Mouse (Mus musculus) spleen, postnatal 14 days (tissue): Measurements from ENCODE around the gene Hsp90ab1.
A peak's percentile ranks its signal among the peaks of the same experiment; 100 is the strongest.

Experiments
- DNase-seq, 2 experiments: peaks; one replicate each; pipeline ENCODE4 v3.0.0; 2021 to 2022; ENCODE audit warnings: low spot score in 2 of 2

The Hsp90ab1 gene

DNA sequence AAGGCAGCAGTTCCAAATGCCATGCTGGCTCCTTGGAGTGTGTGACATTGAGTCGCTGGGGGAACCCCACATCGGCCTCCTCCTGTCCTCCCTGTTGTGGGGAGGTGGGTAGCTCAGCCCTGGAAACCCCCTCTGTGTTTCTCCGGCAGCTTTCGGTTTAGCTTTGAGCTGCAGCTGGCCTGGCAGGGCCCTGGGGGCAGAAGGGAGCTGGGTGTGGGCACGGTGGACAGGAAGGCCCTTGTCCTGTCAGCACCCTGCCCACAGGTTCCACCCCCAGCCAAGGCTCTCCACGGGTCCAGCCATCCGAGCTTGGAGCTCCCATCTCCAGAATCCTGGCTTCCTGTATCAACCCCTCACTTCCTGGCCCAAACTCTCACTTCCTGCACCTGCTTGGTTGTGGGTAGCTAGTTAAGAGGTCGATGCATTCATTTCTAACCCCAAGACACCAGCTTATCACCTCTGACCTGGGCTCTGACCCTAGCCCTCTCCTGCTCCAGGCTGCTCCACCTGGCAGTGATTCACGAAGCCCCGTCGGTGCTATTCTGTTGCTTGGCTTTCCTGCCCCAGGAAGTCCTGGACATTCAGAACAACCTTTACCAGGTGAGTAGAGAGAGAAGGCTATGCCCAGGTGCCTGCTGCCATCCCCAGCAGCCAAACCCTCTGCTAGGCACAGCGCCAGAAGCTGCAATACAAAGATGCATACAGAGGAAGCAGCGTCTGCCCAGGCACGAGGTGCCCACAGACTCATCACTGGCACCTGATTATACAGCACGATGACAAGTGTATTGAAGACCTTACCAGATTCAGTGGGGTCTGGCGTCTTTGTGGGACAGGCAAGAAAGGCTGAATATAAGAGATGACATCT lies 14.8 kb downstream of the Hsp90ab1 start:
- DNase-seq: no peak

DNA sequence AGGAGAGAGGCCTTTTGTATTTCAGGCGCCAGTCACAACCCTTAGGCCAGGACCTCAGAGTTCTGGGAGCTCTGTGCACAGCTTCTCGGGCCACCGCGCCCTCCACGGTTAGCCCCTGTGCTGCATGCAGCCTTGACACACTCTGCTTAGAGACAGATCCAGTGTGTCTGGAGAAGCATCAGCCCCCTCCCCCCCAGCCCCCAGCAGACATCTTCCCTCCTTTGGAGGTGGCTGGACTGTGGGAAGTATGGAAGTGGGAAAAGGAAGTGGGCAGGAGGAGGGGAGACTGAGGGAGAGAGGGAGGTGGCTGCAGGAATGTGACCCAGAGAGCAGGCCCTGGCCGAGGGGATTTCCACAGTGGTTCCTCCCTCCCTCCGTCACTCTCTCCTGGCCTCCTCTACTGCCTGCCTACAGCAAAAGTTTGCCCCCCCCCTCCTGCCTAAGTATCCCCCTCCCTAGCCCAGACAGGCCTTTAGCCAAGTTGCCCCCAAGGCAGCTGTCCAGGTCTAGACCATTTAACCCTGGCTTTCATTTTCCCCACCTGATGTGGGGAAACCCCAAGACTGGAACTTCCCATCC lies 15.7 kb downstream of the Hsp90ab1 start:
- DNase-seq: no peak

DNA sequence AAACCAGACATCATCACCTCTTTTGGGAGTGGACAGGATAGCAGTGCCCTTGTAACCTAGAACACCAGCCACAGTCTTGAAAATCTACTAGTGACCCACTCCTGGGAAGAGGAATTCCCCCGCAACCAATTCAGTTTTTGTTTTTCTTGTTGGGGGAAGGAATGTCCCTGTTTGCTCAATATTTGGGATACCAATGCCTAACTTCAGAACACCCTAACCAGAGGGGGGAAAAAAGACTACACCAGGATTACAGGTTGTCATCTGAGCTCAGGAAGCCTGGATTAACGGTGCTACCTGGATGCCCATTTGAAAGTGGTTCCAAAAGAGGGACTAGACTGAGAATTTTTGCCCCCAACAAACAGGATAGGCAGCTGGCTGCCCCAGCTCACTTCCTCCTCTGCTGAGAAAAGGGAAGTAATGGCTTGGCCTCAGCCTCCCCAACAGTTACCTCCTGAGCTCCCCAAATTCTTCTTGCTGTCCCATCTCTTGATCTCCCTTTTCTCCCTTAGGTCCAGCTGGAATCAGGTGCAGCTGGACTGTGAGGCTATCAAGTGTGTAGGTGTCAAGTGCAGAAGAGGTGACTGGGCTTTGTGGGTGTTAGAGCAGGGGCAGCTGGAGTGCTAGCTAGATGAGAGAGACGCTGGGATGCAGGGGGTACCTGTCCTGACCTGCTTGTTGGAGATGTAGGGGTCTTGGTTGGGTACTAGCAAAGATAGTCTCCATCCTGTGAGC lies 16.4 kb downstream of the Hsp90ab1 start:
- no peak for DNase-seq

DNA sequence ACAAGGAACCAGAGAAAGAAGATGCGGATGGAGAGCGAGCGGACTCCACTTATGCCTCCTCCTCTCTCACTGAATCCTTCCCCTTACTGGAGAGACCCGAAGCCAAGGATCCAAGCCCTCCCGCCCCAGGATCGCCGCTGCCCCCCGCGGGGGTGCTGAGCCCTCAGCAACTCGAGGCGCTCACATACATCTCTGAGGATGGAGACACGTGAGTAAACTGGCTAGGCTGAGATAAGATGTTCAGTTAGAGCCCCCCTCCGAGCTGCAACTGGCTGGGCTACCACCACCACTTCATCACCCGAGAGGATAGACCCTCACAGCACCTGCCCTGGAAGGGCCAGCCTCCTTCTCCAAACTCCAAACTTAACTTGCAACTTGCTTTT lies 17.0 kb downstream of the Hsp90ab1 start:
- no peak for DNase-seq

DNA sequence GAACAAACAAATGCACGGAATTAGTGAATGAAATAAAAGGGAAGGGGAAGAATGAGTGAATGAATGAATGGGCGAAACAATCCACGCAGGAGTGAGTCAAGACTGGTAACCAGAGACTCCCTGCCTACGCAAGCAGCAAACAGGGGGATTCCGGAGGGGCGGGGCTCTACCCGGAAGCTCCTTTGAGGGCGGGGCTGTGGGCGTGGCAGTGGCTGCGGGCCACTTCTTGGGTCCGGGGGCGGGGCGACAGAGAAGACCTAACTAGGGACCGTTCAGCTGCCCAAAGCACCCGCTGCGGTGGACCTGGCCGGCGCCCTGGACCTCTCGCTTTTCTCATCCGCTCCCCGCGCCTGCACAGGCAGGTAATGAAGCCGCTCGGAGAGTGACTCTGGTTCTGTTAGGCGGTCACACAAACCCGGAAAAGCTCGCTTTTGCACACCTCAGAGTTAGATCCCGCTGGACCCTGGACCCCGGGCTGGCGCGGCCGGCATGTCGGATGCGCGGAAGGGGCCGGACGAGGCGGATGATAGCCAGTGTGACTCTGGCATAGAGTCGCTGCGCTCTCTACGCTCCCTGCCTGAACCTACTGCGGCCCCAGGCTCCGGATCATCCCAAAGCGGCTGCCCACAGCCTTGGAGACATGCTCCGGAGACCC lies 17.5 kb downstream of the Hsp90ab1 start, which contains the start of gene Nfkbie:
Gene Nfkbie (plus strand): TSS at position 252 of the 655 bp plus-strand sequence.
- peak; percentile 93 to 96 for DNase-seq

DNA sequence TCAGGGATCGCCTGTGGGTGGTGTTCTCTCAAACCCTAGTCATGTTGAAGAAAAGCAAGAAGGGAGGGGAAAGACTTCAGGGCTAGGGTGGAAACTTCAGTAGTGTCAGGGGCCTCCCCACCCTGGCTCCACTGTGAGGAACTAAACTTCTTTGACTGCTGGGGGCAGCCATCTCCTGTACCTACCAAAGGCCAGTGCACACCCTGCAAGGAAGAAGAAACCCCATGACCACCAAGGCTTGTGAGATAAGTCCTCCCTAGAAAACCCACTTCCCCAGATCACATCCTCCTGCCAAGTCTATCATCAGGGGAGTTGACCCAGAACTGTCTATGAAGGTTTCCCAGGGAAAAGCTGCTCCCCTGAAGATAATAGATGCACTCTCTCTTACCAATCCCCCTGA lies 18.7 kb downstream of the Hsp90ab1 start:
- no peak for DNase-seq

DNA sequence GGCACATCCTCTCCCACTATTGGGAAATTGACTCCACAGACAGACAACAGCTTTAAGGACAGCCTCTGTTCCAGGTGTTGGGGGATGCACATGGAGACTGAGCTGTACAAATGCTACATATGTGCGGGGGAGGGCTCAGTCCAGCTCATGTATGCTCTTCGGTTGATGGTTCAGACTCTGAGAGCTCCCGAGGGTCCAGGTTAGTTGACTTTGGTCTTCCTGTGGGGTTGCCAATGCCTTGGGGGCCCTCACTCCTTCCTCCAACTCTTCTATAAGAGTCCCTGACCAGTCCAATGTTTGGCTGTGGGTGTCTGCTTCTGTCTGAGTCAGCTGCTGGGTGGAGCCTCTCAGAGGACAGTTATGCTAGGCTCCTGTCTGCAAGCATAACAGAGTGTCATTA lies 20.0 kb downstream of the Hsp90ab1 start:
- DNase-seq: no peak

DNA sequence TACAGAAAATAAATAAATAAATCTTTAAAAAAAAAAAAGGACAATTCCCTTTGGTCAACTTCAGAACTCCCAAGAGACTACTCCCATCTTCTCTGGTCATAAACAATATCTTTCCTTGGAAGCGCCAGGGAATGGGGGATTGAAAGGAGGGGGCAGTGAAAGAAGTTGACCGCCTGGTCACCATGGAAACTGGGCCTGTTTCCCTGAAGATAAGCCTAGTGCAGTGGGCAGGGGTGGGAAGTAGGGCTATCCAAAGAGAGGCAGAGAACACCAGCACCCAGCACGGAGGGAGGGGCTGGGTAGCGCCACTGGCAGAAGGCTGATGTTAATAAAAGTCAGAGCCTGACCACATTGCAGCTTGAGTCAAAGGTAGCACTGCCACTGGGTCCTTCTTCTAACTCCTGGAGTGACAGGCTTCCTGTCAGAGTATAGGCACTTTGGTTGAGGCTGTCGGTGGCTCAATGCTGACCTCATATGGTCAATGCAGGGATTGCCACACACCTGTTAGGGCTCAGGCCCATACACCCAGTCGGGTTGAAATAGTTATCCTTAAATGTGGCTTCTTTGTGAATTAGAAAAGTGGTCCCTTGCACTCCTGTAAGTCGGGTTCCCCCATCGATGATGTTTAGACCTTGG lies 21.1 kb downstream of the Hsp90ab1 start:
- DNase-seq: peak; percentile 55 to 72

DNA sequence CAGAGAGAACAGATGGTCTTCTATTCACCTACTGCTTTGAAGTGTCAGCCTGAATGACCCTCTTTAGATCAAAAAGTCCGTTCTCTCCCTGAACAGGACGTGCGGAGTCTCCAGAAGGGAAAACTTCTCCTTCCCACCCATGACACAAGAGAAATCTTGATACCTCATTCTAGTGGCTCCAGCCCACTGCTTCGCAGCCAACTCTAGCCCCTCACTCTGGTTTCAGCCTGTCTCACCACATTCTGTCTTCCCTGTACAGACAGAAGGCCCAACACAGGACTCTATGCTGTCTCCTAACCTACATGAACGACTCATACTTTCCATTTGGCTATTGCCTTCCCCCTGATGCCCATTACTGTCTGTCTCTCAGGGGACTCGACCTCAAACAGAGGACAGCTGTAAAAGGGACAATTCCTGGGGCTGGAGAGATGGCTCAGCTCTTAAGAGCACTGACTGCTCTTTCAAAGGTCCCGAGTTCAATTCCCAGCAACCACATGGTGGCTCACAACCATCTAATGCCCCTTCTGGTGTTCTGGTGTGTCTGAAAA lies 21.7 kb downstream of the Hsp90ab1 start:
- DNase-seq: no peak

DNA sequence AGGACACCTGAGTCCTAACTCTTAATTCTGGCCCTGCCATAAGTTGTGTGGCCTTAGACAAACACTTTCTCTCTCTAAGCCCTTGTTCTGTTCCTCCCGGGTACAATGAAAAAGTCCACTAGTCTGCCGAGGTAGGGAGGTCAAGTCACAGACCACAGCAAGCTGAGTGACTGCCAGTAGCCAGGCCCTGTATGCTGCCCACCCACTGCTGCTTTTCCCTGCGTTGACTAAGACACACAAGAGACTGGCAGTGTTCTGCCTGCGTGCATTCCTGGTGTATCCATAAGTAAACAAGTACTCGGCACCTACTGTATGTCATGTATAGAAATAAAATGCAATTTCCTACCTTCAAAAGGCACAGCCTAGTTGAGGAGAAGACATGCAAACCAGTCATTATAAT lies 22.8 kb downstream of the Hsp90ab1 start:
- DNase-seq: no peak

DNA sequence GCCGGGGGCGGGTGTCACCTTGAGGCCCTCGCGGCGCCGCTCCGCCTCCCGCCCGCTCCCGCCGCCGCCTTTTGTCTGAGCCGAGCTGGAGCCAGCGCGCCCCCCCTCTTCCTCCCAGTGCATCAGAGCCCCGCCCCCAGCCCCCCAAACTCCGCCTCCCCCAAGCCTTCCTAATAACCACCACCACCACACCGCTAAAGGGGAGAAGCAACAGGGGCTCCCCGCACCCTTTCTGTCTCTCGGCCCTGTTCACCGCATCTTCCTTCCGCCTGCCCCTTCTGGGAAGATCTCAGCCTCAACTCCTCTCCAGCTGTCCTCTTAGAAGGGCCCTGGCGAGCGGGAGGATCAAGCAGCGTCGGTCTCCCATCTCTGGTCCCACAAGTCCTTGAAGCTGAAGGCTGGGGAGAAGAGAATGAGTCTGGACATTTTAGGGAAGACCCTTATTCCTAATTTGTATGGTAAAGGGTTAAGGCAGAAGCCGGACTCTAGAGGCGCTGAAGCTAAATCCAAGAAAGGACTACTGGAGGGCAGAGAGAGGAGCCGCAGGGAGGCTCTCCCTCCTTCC lies 23.4 kb downstream of the Hsp90ab1 start, which contains the start of gene Tmem151b:
Gene Tmem151b (minus strand): TSS at position 61 of the 565 bp plus-strand sequence.
- no peak for DNase-seq

DNA sequence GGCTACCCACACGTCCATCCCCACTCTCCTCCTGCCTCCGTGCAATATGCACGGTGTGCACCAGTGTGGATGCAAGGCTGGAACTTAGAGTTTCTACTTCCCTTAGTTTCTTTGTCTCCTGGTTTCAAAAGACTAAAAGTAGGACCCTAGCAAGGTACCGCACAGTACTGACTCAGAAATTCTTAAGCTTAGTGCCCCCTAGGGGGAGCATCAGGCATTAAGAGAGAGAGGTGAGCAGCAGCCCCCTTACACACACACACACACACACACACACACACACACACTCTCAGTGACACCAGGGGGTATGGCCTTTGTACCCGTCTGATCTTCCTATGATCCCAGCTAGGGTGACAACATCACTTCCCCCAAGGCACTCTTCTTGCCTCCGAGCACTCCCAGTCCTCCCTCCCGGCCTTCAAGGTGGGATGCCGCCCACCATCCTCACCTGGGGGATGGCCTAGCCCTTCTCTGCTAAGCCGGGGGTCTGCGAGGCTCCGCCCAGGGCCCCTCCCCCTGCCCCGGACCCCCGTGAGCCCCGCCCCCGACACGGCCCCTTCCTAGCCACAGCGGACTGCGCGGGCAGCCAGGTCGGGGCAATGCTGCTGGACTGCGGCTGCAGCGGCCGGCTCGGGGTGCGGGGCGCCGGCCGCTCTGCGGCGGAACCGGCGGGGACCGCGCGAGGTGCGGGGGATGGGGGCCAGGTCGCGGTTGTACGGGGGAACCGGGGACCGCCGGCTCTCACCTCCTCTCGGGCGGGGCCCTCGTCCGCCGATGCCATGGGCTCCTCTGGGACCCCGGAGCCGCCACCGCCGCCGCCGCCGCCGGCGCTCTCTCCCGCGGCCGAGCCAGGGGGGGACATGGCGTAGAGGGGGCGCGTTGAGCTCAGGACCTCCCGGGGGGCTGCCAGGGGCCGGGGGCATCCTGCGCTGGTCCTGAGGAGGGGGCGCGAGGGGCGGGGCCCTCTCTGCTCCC lies 24.2 kb downstream of the Hsp90ab1 start:
- no peak for DNase-seq

DNA sequence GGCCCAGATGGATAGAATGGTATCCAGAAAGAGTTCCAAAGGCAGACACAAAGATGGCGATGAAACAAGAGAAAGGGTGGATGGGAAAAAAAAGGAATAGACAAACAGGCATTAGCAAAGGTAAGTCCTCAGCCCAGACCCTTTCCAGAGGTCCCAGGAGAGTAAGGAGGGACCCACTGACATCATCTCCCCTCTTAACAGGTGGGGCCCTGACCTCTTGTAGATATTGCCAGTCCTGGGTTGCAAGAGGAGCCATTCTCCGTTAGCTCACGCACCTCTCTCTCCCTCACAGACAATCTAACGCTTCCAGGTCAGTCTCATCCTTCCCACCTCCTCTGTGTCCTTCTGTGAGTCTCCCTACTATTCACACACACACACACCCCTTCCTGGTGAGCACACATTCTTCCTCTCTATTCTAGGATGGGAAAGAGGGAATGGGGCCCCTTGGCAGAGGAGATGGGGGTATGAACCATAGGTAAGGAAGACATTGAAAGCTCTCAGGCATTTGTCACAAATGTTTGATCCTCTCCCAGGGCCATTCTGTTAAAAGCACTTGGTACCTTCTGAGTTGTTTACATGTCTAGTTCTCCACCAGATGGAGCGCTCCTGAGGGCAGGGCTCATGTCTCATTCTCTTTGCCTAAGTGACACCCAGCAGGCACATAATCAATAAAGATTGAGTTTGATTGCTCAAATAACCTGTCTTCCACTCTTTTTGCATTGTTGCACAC lies 25.4 kb downstream of the Hsp90ab1 start:
- DNase-seq: no peak

DNA sequence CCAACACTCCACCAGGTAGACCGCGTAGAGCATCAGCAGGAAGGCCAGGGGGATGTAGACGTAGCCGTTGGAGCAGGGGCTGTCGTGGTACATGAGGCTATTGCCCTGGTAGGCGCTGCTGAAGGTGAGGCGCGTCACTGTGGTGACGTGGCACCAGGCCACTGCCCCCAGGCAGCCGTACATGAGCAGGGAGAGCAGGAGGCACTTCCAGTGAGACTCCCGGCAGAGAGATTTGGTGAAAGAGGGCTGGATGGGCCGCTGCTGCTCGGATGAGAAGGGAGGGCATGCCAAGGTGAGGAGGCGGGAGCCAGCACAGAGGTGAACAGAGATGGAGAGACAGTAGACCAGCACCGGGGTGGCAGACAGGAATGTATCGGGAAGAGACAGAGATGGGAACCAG lies 26.1 kb downstream of the Hsp90ab1 start:
- DNase-seq: no peak

DNA sequence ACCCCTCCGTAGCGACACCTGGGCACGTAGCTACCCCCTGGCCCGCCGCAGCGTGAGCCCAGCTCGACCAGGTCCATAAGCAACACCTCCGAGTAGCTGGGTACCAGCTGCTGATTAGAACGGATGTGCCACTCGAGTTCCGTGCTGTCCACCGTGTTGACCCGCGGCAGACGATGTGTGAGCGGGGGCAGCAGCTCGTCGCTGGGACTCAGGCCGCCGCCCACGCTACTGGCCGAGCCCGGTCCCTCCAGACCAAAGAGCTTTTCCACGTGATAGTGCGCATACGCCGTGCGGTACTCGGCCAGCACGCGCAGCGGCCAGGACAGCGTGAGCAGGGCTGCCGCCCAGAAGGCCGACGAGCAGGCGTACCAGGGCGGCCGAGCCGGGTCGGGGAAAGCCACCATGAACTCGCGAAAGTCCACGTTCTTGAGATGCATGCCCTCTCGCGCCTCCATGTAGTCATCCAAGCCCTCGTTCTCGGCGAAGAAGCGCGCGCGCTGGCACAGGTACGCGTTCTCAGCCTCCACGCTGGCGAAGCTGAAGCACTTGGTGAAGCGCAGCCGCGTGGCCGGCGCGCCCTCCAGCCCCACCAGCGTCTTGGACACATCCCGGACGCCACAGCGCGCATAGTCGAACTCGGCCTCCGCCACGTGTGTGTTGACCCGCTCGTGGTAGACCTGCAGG lies 27.7 kb downstream of the Hsp90ab1 start:
- no peak for DNase-seq

DNA sequence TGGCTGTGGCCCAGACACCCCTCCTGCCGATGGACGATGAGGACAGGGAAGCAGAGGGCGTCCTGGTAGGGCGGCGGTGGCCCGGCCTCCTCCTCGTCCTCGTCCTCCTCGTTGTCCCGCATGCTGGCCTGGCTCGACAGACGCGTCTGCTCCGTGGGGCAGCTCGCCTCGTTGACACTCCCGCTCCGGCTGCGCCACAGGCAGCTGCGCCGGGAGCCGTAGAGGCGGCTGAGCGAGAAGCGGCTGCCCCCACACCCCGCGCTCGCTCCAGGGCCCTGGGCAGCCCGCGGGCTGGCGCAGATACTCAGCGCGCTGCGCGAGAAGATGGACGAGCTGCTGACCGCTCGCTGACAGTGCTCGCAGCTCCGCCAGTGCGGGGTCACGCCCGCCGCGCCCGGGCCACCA lies 28.2 kb downstream of the Hsp90ab1 start:
- DNase-seq: no peak

DNA sequence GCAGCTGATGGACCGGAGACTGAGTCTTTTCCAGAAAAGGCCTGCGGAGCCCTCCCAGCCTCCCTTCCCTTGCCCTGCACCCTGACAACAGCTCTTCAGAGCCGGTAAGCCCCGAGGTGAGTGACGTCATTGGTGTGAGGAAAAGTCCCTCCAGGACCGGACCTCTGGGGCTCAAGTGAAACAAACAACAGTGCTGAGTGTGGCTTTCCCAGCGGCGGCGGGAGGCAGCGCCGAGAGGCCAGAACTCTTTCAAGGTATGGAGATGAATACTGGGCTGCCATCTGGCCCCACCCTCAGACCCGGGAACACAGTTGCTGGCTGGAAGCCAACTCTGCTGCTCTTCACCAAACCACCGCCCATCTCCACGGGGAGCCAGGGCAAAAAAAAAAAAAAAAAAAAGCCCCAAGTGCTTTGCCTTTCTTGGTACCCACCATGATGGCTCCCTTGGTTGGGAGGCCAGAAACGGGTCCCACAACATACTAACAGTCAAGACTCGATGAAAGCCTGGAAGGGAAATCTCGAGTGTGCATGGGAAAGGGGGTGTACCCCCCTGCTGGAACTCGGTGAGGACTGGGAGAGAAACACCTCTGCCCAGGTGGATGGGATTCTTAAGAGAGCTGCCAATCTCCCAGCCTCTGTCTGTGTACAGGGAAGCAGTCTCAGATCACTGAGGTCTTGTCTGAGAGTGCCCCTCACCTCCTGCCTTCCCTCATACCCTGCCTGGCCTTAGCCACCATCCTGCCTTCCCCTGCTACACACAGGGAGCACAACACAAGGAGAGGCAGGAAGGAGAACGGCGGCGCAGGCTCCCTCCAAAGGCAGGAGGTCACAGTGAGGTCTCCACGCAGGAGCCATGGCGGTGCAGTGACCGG lies 28.8 kb downstream of the Hsp90ab1 start:
- no peak for DNase-seq
